Mouse (Mus musculus): Measurements from ENCODE around the gene Fmo1. TPM values are rescaled to one million over a fixed set of nuclear protein-coding genes. Genes with fewer than 3 reads are reported as not detected.

Fmo1 gene
- 10 to 100 TPM in 3 of 4 experiments, 1 to 10 TPM in 1; 10.0 to 11.0 (median 10.5) TPM for total RNA-seq (2022)

- no peak for DNase-seq (ENCODE audit: low spot score in 2 of 2)
Measured at GRCm38 (mm10) chr1:162866280-162866681, at the start of gene Fmo1. Fmo1 (minus strand) TSS chr1:162866610.

- DNase-seq (ENCODE audit: low spot score in 2 of 2) = no peak
Measured at GRCm38 (mm10) chr1:162914932-162915556, 48.6 kb upstream of the Fmo1 start.

GRCm38 (mm10) chr1:162912085-162912484 is 45.7 kb upstream of the Fmo1 start:
- DNase-seq (ENCODE audit: low spot score in 2 of 2) = no peak

- no peak for DNase-seq (ENCODE audit: low spot score in 2 of 2)
Measured at GRCm38 (mm10) chr1:162901879-162902278, 35.5 kb upstream of the Fmo1 start.

GRCm38 (mm10) chr1:162897838-162898811 is 31.7 kb upstream of the Fmo1 start, which contains the start of gene Fmo2:
Fmo2 (minus strand) TSS chr1:162898726.
- DNase-seq (ENCODE audit: low spot score in 2 of 2) = no peak

- DNase-seq (ENCODE audit: low spot score in 2 of 2) = peak in 1 of 2 experiments; percentile 60
Measured at GRCm38 (mm10) chr1:162895900-162896299, 29.5 kb upstream of the Fmo1 start.

GRCm38 (mm10) chr1:162893014-162893413 is 26.6 kb upstream of the Fmo1 start:
- no peak for DNase-seq (ENCODE audit: low spot score in 2 of 2)

- DNase-seq (ENCODE audit: low spot score in 2 of 2) = no peak
Measured at GRCm38 (mm10) chr1:162891980-162892451, 25.6 kb upstream of the Fmo1 start.

GRCm38 (mm10) chr1:162888646-162889045 is 22.2 kb upstream of the Fmo1 start:
- no peak for DNase-seq (ENCODE audit: low spot score in 2 of 2)

GRCm38 (mm10) chr1:162887644-162888043 is 21.2 kb upstream of the Fmo1 start:
- DNase-seq (ENCODE audit: low spot score in 2 of 2) = no peak

- DNase-seq (ENCODE audit: low spot score in 2 of 2) = no peak
Measured at GRCm38 (mm10) chr1:162886138-162886816, 19.9 kb upstream of the Fmo1 start.

- DNase-seq (ENCODE audit: low spot score in 2 of 2) = no peak
Measured at GRCm38 (mm10) chr1:162882681-162883080, 16.3 kb upstream of the Fmo1 start.

- peak; percentile 7 to 31 for DNase-seq (ENCODE audit: low spot score in 2 of 2)
Measured at GRCm38 (mm10) chr1:162879595-162880369, 13.4 kb upstream of the Fmo1 start.

- no peak for DNase-seq (ENCODE audit: low spot score in 2 of 2)
Measured at GRCm38 (mm10) chr1:162875091-162875490, 8.7 kb upstream of the Fmo1 start.

GRCm38 (mm10) chr1:162871701-162872311 is 5.4 kb upstream of the Fmo1 start:
- no peak for DNase-seq (ENCODE audit: low spot score in 2 of 2)

GRCm38 (mm10) chr1:162870978-162871377 is 4.6 kb upstream of the Fmo1 start:
- DNase-seq (ENCODE audit: low spot score in 2 of 2) = no peak

GRCm38 (mm10) chr1:162867396-162867795 is 986 bp upstream of the Fmo1 start:
- DNase-seq (ENCODE audit: low spot score in 2 of 2) = no peak

- DNase-seq (ENCODE audit: low spot score in 2 of 2) = no peak
Measured at GRCm38 (mm10) chr1:162865493-162865830, 948 bp downstream of the Fmo1 start.

- no peak for DNase-seq (ENCODE audit: low spot score in 2 of 2)
Measured at GRCm38 (mm10) chr1:162864816-162865492, 1.5 kb downstream of the Fmo1 start.

- no peak for DNase-seq (ENCODE audit: low spot score in 2 of 2)
Measured at GRCm38 (mm10) chr1:162864279-162864678, 2.1 kb downstream of the Fmo1 start.
